Mouse (Mus musculus) intestine, embryonic 14.5 days (tissue): ENCODE measurements around the gene Szrd1. TPM values are rescaled to one million over a fixed set of nuclear protein-coding genes. Genes with fewer than 3 reads are reported as not detected.

Source experiments
- ATAC-seq: fragments of 200-750 bp; cut with Nextera tagmentation; replicated peaks from 2 replicates; pipeline ENCODE4 v1.8.0; 2017; ENCODE audit warnings: low read depth, moderate number of reproducible peaks, moderate TSS enrichment, moderate library complexity; ENCODE audit not compliant: low FRiP score, low TSS enrichment
- DNase-seq: peaks from one replicate; pipeline ENCODE4 v3.0.0-alpha.2; 2018; ENCODE audit warnings: low spot score
- H3K27ac ChIP-seq: fragments of 300-500 bp; sonication (generic); 2 replicates; pipeline ENCODE4 v1.5.1; 2014; ENCODE audit warnings: low read depth, mild to moderate bottlenecking, control low read depth
- H3K27me3 ChIP-seq: fragments of 300-500 bp; sonication (generic); replicated peaks from 2 replicates; pipeline ENCODE4 v1.6.1; 2014; ENCODE audit warnings: low read length, control low read depth; ENCODE audit not compliant: control insufficient read depth, insufficient read depth
- H3K36me3 ChIP-seq: fragments of 300-500 bp; sonication (generic); 2 replicates; pipeline ENCODE4 v1.6.1; 2014; ENCODE audit warnings: low read length, control low read depth; ENCODE audit not compliant: control insufficient read depth, insufficient read depth
- H3K4me1 ChIP-seq: fragments of 300-500 bp; sonication (generic); replicated peaks from 2 replicates; pipeline ENCODE4 v1.6.1; 2014; ENCODE audit warnings: low read length, control low read depth, mixed read lengths; ENCODE audit not compliant: control insufficient read depth, insufficient read depth
- H3K4me2 ChIP-seq: fragments of 300-500 bp; sonication (generic); 2 replicates; pipeline ENCODE4 v1.6.1; 2014; ENCODE audit warnings: low read length
- H3K4me3 ChIP-seq: fragments of 300-500 bp; sonication (generic); 2 replicates; pipeline ENCODE4 v1.5.1; 2014; ENCODE audit warnings: low read depth, low read length, control low read depth, mixed read lengths
- H3K9ac ChIP-seq: fragments of 300-500 bp; sonication (generic); 2 replicates; pipeline ENCODE4 v1.6.1; 2014; ENCODE audit warnings: mild to moderate bottlenecking, low read length
- H3K9me3 ChIP-seq: fragments of 300-500 bp; sonication (generic); 2 replicates; pipeline ENCODE4 v1.6.1; 2016; ENCODE audit warnings: low read length, control low read depth; ENCODE audit not compliant: control insufficient read depth
- WGBS: fragments of 180-500 bp; shearing (Covaris S2); extraction: QIAGEN DNeasy Blood & Tissue Kit; methylation state at CpG from one replicate; pipeline ENCODE4 v1.1.7; 2014; 5-methylcytosine and 5-hydroxymethylcytosine counted together
- polyA plus RNA-seq: library from polyadenylated mRNA; unstranded; fragments of >200 nt; fragmentation: Nextera tagmentation; extraction: Ambion mirVana; gene quantifications from 2 replicates; pipeline ENCODE4 v1.2.1, GENCODE M21; 2014

Szrd1 gene
- polyA plus RNA-seq, 1 experiment from 2014 or later, result 33.9 TPM

DNA sequence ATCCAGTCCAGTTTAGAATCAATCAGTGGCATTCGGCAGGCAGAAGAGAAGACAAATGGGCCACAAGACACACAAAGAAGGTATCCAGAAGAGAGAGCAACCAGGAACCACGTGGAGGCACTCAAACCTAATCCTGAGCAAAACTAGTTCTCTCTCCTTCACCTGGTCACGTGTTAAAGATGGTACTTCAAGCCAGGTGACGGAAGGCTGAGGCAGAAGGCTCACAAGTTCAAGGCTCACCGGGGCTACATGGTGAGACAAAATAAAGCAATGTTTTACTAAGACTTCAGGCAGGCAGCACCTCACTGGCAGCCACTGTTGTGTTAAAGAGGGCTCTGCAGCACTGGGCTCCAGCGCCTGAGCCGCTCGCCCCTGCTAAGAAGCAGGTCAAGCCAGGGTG, 7.4 kb downstream of the Szrd1 start:
- peak overlapping the region; percentile 8; the same call in 1 of the 2 replicates for H3K9ac ChIP-seq
- H3K4me1 ChIP-seq, result peaks cover 66% of the 10 kb centered on the region
- no peak overlapping the region for H3K4me3 ChIP-seq
- peak overlapping the region; percentile 88 for H3K27ac ChIP-seq
- H3K9me3 ChIP-seq, result no peaks in the 10 kb centered on the region
- ATAC-seq (no peak), DNase-seq (no peak)
- 34% methylated on average over 8 of the region's 8 CpGs for WGBS
- no peaks in the 10 kb centered on the region for H3K36me3 ChIP-seq
- peak overlapping the region; percentile 37 for H3K4me2 ChIP-seq
- no peaks in the 10 kb centered on the region for H3K27me3 ChIP-seq

GRCm38 (mm10) chr4:141131531-141132061, 8.0 kb downstream of the Szrd1 start:
- WGBS, result 22% methylated on average over 5 of the region's 5 CpGs
- ATAC-seq (peak; percentile 79), DNase-seq (peak; percentile 63)
- peak overlapping the region; percentile 88 for H3K27ac ChIP-seq
- peak overlapping the region; percentile 37 for H3K4me2 ChIP-seq
- no peak overlapping the region for H3K4me3 ChIP-seq
- no peaks in the 10 kb centered on the region for H3K9me3 ChIP-seq
- peak overlapping the region; percentile 8; the same call in 1 of the 2 replicates for H3K9ac ChIP-seq
- H3K4me1 ChIP-seq, result peaks cover 61% of the 10 kb centered on the region
- no peaks in the 10 kb centered on the region for H3K36me3 ChIP-seq
- H3K27me3 ChIP-seq, result no peaks in the 10 kb centered on the region

- peak overlapping the region; percentile 32 for H3K4me2 ChIP-seq
- peak overlapping the region; percentile 88 for H3K27ac ChIP-seq
- no peaks in the 10 kb centered on the region for H3K36me3 ChIP-seq
- no peaks in the 10 kb centered on the region for H3K9me3 ChIP-seq
- 65% methylated on average over 6 of the region's 6 CpGs for WGBS
- no peak overlapping the region for H3K4me3 ChIP-seq
- H3K9ac ChIP-seq, result no peak overlapping the region
- no peaks in the 10 kb centered on the region for H3K27me3 ChIP-seq
- ATAC-seq (peak; percentile 13; the same call in 1 of the 2 replicates), DNase-seq (peak; percentile 68)
- peaks cover 54% of the 10 kb centered on the region for H3K4me1 ChIP-seq
These were observed 8.8 kb downstream of the Szrd1 start for GRCm38 (mm10) chr4:141130704-141131342.

GRCm38 (mm10) chr4:141129190-141129710, 10.3 kb downstream of the Szrd1 start:
- 0 out of 2 replicates have a peak overlapping the region, but pooled peaks have one; percentile 4 for H3K4me2 ChIP-seq

DNA sequence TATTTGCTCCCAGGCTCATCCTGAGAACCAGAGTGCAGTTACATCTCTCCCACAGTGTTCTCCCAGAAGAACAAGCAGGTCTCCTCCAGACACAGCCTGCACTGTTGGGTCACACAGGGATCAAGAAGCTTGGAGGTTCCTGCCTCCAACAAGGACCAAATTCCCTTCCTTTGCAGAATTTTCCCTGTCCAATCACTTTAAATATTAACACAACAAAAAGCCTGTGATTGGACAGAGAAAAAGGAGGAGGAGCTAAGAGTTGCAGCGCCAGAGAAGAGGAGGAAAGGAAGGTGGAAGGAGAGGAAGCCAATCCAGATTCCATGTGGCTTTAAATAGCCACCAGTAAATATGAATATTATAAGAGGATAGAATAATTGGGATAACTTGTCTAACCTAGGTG, 16.5 kb downstream of the Szrd1 start:
- Histone ChIP-seq H3K27ac (no peak overlapping the region), H3K36me3 (peaks cover 8% of the 10 kb centered on the region), H3K4me3 (no peak overlapping the region), H3K4me1 (peaks cover 4% of the 10 kb centered on the region; the same call in 1 of the 2 replicates), H3K9ac (no peak overlapping the region), H3K27me3 (no peaks in the 10 kb centered on the region), H3K9me3 (no peaks in the 10 kb centered on the region), H3K4me2 (no peak overlapping the region)
- ATAC-seq (no peak), DNase-seq (no peak)
- 14% methylated on average over 1 of the region's 1 CpGs for WGBS

More at GRCm38 (mm10) chr4:141129190-141129710, 10.3 kb downstream of the Szrd1 start:
- Histone ChIP-seq H3K4me3 (no peak overlapping the region), H3K9me3 (no peaks in the 10 kb centered on the region), H3K4me1 (peaks cover 42% of the 10 kb centered on the region), H3K9ac (no peak overlapping the region), H3K27ac (no peak overlapping the region), H3K27me3 (no peaks in the 10 kb centered on the region), H3K36me3 (no peaks in the 10 kb centered on the region)
- ATAC-seq (no peak), DNase-seq (no peak)
- 30% methylated on average over 6 of the region's 6 CpGs for WGBS

DNA sequence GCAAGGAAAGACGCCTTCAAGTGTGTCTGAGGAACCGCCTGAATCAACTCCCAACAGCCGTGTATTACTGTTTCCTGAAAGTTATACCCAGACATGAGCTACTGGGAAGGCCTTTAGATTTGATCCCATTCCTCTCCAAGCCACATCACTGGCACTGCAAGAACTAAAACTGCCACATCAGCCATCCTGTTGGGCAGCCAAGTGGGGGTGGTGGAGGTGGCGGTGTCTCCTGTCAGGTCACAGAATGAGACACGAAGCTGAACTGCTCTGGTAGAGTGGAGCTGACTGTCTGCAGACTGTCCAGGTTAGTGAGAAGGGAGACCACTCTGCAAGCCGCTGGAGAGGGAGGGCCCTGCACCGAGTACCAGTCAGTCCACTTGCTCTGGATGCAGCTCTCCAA, 16.9 kb downstream of the Szrd1 start:
- Histone ChIP-seq H3K4me1 (peaks cover 4% of the 10 kb centered on the region; the same call in 1 of the 2 replicates), H3K27me3 (no peaks in the 10 kb centered on the region), H3K9me3 (no peaks in the 10 kb centered on the region), H3K36me3 (peaks cover 12% of the 10 kb centered on the region), H3K4me3 (no peak overlapping the region), H3K27ac (no peak overlapping the region), H3K9ac (no peak overlapping the region), H3K4me2 (no peak overlapping the region)
- ATAC-seq (no peak), DNase-seq (no peak)
- 79% methylated on average over 7 of the region's 7 CpGs for WGBS

DNA sequence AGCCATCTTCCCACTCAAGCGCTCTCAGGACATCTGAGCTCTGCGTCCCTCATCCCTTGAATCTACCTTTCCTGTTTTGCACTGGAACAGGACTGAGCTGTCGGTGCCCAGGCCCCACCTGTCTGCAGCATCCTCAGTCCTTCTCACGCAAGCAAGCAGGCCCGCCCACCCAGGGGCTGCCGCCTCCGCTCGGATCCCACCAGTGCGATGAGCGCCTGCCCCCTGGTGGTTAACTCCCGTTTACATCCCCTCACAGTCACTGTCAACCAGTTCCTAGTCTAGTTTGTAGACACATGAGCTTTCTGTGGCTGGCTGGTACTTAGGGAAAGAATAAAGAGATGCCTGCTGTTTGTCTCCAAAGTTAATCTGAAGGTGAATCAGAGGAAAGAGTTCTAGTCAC, 18.9 kb downstream of the Szrd1 start:
- Histone ChIP-seq H3K27me3 (no peaks in the 10 kb centered on the region), H3K4me1 (peaks cover 4% of the 10 kb centered on the region; the same call in 1 of the 2 replicates), H3K36me3 (peaks cover 32% of the 10 kb centered on the region), H3K4me3 (no peak overlapping the region), H3K4me2 (no peak overlapping the region), H3K9ac (no peak overlapping the region), H3K27ac (no peak overlapping the region), H3K9me3 (no peaks in the 10 kb centered on the region)
- peak; percentile 29; the same call in 1 of the 2 replicates for ATAC-seq
- peak; percentile 88 for DNase-seq
- WGBS, result 25% methylated on average over 11 of the region's 11 CpGs

GRCm38 (mm10) chr4:141118691-141119090, 20.9 kb downstream of the Szrd1 start:
- no peaks in the 10 kb centered on the region for H3K9me3 ChIP-seq
- ATAC-seq (no peak), DNase-seq (no peak)
- H3K4me2 ChIP-seq, result no peak overlapping the region
- no peaks in the 10 kb centered on the region for H3K27me3 ChIP-seq
- H3K27ac ChIP-seq, result no peak overlapping the region
- peaks cover 52% of the 10 kb centered on the region for H3K36me3 ChIP-seq
- H3K9ac ChIP-seq, result no peak overlapping the region
- H3K4me3 ChIP-seq, result no peak overlapping the region
- WGBS, result 63% methylated on average over 4 of the region's 4 CpGs
- peaks cover 4% of the 10 kb centered on the region; the same call in 1 of the 2 replicates for H3K4me1 ChIP-seq
